Mouse (Mus musculus): ENCODE results near the gene Olfr785.

GRCm38 (mm10) chr10:129357307-129357706 is 47.9 kb upstream of the Olfr785 start:
- no peak for TF ChIP-seq TAL1 (IDR thresholded peaks at IDR 0.05; ENCODE audit: low read length)
- TF ChIP-seq GATA1 (IDR thresholded peaks at IDR 0.05; ENCODE audit: low read length): no peak

All from erythroblast, embryonic 14.5 days (primary cell).